Mouse (Mus musculus): ENCODE data around the gene Wscd2. TPM values are rescaled to one million over a fixed set of nuclear protein-coding genes. Genes with fewer than 3 reads are reported as not detected.

Wscd2 gene
- 4.0 TPM for polyA plus RNA-seq (2014; fragmentation: Illumina TruSeq; extraction: RNeasy Lipid Tissue Mini Kit (QIAGEN cat#74804); ENCODE audit: low read depth, low replicate concordance)

GRCm38 (mm10) chr5:113490033-113490432 lies at the start of gene Wscd2:
Gene Wscd2 (plus strand): TSS chr5:113490333.

Other genes starting within 250 kb of the Wscd2 start
- gene Sgsm1, start 179.5 kb upstream of the Wscd2 start, polyA plus RNA-seq (2014; fragmentation: Illumina TruSeq; extraction: RNeasy Lipid Tissue Mini Kit (QIAGEN cat#74804); ENCODE audit: low read depth, low replicate concordance): 5.6 TPM
- gene Aym1, start 133.0 kb upstream of the Wscd2 start, polyA plus RNA-seq (2014; fragmentation: Illumina TruSeq; extraction: RNeasy Lipid Tissue Mini Kit (QIAGEN cat#74804); ENCODE audit: low read depth, low replicate concordance): not detected
- 45.6 TPM for gene Cmklr1, start 160.1 kb downstream of the Wscd2 start, polyA plus RNA-seq (2014; fragmentation: Illumina TruSeq; extraction: RNeasy Lipid Tissue Mini Kit (QIAGEN cat#74804); ENCODE audit: low read depth, low replicate concordance)
- gene 1700069L16Rik, start 234.4 kb downstream of the Wscd2 start, polyA plus RNA-seq (2014; fragmentation: Illumina TruSeq; extraction: RNeasy Lipid Tissue Mini Kit (QIAGEN cat#74804); ENCODE audit: low read depth, low replicate concordance): not detected
- gene Ficd, start 245.5 kb downstream of the Wscd2 start, polyA plus RNA-seq (2014; fragmentation: Illumina TruSeq; extraction: RNeasy Lipid Tissue Mini Kit (QIAGEN cat#74804); ENCODE audit: low read depth, low replicate concordance): 13.8 TPM